Mouse (Mus musculus) CD8-positive naive resting alpha-beta T cell, adult 57 days (primary cell): Measurements from ENCODE around the gene Dlx4. TPM values are rescaled to one million over a fixed set of nuclear protein-coding genes. Genes with fewer than 3 reads are reported as not detected.

Experiments used
- total RNA-seq: library from RNA; stranded (reverse); gene quantifications from one replicate; pipeline ENCODE4 v1.2.4, GENCODE M21; 2023

Gene Dlx4
- total RNA-seq = not detected

DNA sequence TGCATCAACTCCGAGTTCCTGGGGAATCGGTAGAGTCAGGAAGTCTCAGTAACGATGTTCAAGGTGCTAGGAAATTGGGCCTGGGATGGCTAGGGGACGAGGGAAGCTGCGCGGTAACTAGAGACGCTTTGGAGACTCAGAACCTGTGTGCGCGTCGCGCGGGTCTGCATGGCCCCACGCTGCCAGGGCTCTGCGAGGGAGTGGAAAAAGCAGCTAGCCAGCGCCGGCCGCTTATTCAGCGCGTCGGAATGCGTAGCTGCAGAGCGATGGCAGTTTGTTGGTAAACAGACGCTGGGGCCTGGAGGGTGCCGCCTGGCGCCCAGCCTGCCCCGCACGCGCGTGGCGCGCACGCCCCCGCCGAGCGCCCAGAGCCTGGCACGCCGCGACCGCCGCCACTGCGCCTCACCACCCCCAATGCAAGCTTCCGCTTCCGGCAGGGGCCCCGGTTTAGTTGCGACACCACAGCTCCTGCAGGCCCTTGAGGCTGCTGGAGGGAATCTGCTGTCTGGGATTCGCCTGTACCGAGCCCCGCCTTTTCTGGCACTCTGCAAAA is at the start of gene Dlx4:
Dlx4 (minus strand) TSS at position 413 of the 553 bp plus-strand sequence.

GRCm38 (mm10) chr11:95119990-95120632 is 26.0 kb downstream of the Dlx4 start, which contains the start of gene Dlx3:
TSS of gene Dlx3 (plus strand) at chr11:95120119.

Other genes with a start within 250 kb of the Dlx4 start
- gene Col1a1, start 210.0 kb downstream of the Dlx4 start, total RNA-seq = 0.73 TPM
- gene Hils1, start 178.7 kb downstream of the Dlx4 start, total RNA-seq = not detected
- not detected for gene Sgca, start 169.9 kb downstream of the Dlx4 start, total RNA-seq
- gene Ppp1r9b, start 155.2 kb downstream of the Dlx4 start, total RNA-seq = 131 TPM
- gene Samd14, start 136.4 kb downstream of the Dlx4 start, total RNA-seq = 0.52 TPM
- gene Pdk2, start 104.9 kb downstream of the Dlx4 start, total RNA-seq = 13.4 TPM
- gene Itga3, start 69.5 kb downstream of the Dlx4 start, total RNA-seq = 2.4 TPM
- gene Dlx3, start 26.1 kb downstream of the Dlx4 start, total RNA-seq = not detected
- gene Tac4, start 115.3 kb upstream of the Dlx4 start, total RNA-seq = not detected
- 90.8 TPM for gene Kat7, start 164.0 kb upstream of the Dlx4 start, total RNA-seq
- gene Fam117a, start 190.8 kb upstream of the Dlx4 start, total RNA-seq = 89.7 TPM
- 48.9 TPM for gene Slc35b1, start 238.4 kb upstream of the Dlx4 start, total RNA-seq